Mouse (Mus musculus) kidney, postnatal 0 days (tissue): Measurements from ENCODE around the gene Ccdc61. TPM values are rescaled to one million over a fixed set of nuclear protein-coding genes. Genes with fewer than 3 reads are reported as not detected.
"Not testable (repeated sequence)": the region's sequence is repeated elsewhere in the genome, so short reads cannot be mapped to it uniquely, and the experiment has no call there.

Experiments
- ATAC-seq: fragments of 200-750 bp; cut with Nextera tagmentation; replicated peaks from 2 replicates; pipeline ENCODE4 v1.8.0; 2017; ENCODE audit warnings: low read depth, moderate number of reproducible peaks, moderate TSS enrichment, moderate library complexity; ENCODE audit not compliant: low FRiP score
- DNase-seq: peaks from one replicate; pipeline ENCODE4 v3.0.0-alpha.2; 2016; ENCODE audit warnings: low spot score
- H3K27ac ChIP-seq: fragments of 300-500 bp; sonication (generic); 2 replicates; pipeline ENCODE4 v1.5.1; 2014; ENCODE audit warnings: mild to moderate bottlenecking
- H3K27me3 ChIP-seq: fragments of 300-500 bp; sonication (generic); 2 replicates; pipeline ENCODE4 v1.6.1; 2014; ENCODE audit warnings: low read length, mixed read lengths; ENCODE audit not compliant: insufficient read depth
- H3K36me3 ChIP-seq: fragments of 300-500 bp; sonication (generic); 2 replicates; pipeline ENCODE4 v1.6.1; 2014; ENCODE audit warnings: low read length, mixed read lengths; ENCODE audit not compliant: insufficient read depth
- H3K4me1 ChIP-seq: fragments of 300-500 bp; sonication (generic); replicated peaks from 2 replicates; pipeline ENCODE4 v1.6.1; 2014; ENCODE audit warnings: antibody characterized with exemption, low read length, mixed read lengths; ENCODE audit not compliant: insufficient read depth
- H3K4me2 ChIP-seq: fragments of 300-500 bp; sonication (generic); 2 replicates; pipeline ENCODE4 v1.6.1; 2014; ENCODE audit warnings: mild to moderate bottlenecking, low read length, moderate library complexity, mixed read lengths
- H3K4me3 ChIP-seq: fragments of 300-500 bp; sonication (generic); replicated peaks from 2 replicates; pipeline ENCODE4 v1.5.1; 2014; ENCODE audit warnings: low read depth, low read length
- H3K9ac ChIP-seq: fragments of 300-500 bp; sonication (generic); 2 replicates; pipeline ENCODE4 v1.6.1; 2014; ENCODE audit warnings: low read depth, low read length
- H3K9me3 ChIP-seq: fragments of 300-500 bp; sonication (generic); replicated peaks from 2 replicates; pipeline ENCODE4 v1.6.1; 2016; ENCODE audit warnings: low read length, inconsistent platforms, mixed read lengths
- CTCF ChIP-seq: IDR thresholded peaks from 2 replicates; pipeline ENCODE4 v1.5.1; 2016; ENCODE audit warnings: antibody characterized with exemption, low read depth, mild to moderate bottlenecking, moderate library complexity
- WGBS: fragments of 180-500 bp; shearing (Covaris S2); extraction: QIAGEN DNeasy Blood & Tissue Kit; methylation state at CpG from one replicate; pipeline ENCODE4 v1.1.7; 2014; 5-methylcytosine and 5-hydroxymethylcytosine counted together
- polyA plus RNA-seq: library from polyadenylated mRNA; unstranded; fragments of >200 nt; fragmentation: Nextera tagmentation; extraction: Ambion mirVana; gene quantifications from 2 replicates; pipeline ENCODE4 v1.2.1, GENCODE M21; 2015

Gene Ccdc61
- polyA plus RNA-seq, 1 experiment from 2014 or later: 26.3 TPM

DNA sequence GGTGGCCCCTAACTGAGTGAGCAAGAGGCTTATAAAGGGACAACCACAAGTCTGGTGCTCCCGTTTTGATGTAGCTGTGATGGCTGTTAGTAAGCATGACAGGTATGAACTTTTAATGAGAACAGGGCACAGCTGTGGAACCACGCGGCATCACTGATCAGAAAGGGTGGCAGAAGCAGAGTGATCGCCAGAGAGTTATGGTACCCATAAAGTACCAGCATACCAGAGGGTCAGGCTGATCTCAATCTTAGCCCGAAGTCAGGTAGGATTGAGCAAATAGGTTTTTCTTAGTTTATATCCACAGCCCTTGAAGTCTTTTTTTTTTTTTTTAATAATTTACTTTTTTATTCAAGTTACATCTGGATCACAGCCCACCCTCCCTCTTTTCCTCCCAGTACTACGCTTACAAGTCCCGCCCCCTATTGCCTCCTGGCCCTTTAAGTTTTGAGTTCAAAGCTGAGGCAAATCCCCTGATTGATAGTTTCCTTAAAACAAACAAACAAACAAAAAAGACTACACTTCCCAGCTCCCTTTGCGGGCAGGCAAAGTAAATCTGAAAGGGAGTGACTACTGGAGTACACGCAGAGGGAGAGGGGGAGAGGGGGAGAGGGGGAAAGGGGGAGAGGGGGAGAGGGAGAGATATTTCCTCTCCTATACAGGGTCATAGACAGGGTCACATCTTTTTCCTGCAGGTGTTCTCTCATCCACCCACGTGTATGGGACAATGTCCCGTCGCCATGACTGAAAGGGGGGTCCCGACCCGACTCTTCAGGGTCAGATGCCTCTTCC lies 38.0 kb downstream of the Ccdc61 start:
- peak overlapping the region; percentile 73 for H3K4me2 ChIP-seq
- H3K27me3 ChIP-seq: no peaks in the 10 kb centered on the region; the same call in 1 of the 2 replicates
- H3K36me3 ChIP-seq: no peaks in the 10 kb centered on the region
- WGBS: 19% methylated on average over 13 of the region's 14 CpGs
- ATAC-seq (peak; percentile 20; the same call in 1 of the 2 replicates), DNase-seq (peak; percentile 65)
- H3K4me1 ChIP-seq: no peaks in the 10 kb centered on the region
- no peak for TF ChIP-seq CTCF
- H3K27ac ChIP-seq: no peak overlapping the region
- H3K9ac ChIP-seq: peak overlapping the region; percentile 19; the same call in 1 of the 2 replicates
- H3K9me3 ChIP-seq: no peaks in the 10 kb centered on the region
- peak overlapping the region; percentile 35 for H3K4me3 ChIP-seq

DNA sequence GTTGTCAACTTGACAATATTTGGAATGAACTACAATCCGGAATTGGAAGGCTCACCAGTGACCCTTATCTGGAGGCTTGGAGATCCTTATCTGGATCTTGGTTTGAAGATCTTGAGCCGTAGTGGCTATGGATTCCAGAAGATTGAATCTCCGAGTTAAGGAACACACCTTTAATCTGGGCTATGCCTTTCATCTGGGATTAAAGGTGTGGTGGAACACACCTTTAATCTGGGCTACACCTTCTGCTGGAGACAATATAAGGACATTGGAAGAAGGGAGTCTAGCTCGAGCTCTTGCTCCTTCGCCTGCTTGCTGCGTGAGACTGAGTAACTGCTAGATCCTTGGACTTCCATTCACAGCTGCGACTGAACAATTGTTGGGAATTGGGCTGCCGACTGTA lies 39.2 kb downstream of the Ccdc61 start, which contains the start of gene Pglyrp1:
Gene Pglyrp1 (plus strand): TSS at position 301 of the 400 bp plus-strand sequence.
- not testable (repeated sequence) for H3K4me3 ChIP-seq, H3K36me3 ChIP-seq, H3K27me3 ChIP-seq, H3K27ac ChIP-seq, ATAC-seq, H3K4me1 ChIP-seq, H3K9ac ChIP-seq, H3K4me2 ChIP-seq, H3K9me3 ChIP-seq, DNase-seq
- WGBS: no CpG with 5 or more reads among the region's 8 CpGs

DNA sequence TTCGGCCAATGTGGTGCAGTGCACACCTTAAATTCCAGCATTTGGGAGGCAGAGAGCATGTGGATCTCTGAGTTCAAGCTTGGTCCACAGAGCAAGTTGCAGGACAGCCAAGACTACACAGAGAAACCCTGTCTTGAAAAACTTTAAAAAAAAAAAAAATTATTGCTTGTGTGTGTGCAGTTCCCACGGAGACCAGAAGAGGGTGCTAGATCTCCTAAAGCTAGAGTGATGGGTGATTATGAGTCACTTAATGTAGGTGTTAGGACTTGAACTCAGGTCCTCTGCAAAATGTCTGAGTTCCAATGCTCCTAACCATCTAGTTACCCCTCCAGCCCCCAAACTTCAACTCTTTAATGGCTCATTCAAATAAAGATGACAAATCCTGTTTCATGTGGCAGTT lies 41.7 kb downstream of the Ccdc61 start:
- ATAC-seq (no peak), DNase-seq (no peak)
- H3K9me3 ChIP-seq: no peaks in the 10 kb centered on the region
- no peaks in the 10 kb centered on the region; the same call in 1 of the 2 replicates for H3K27me3 ChIP-seq
- 90% methylated on average over 2 of the region's 2 CpGs for WGBS
- no peak overlapping the region for H3K9ac ChIP-seq
- no peaks in the 10 kb centered on the region for H3K36me3 ChIP-seq
- peak; percentile 23; the same call in 1 of the 2 replicates for TF ChIP-seq CTCF
- H3K27ac ChIP-seq: no peak overlapping the region
- no peak overlapping the region for H3K4me3 ChIP-seq
- no peaks in the 10 kb centered on the region for H3K4me1 ChIP-seq
- H3K4me2 ChIP-seq: no peak overlapping the region

DNA sequence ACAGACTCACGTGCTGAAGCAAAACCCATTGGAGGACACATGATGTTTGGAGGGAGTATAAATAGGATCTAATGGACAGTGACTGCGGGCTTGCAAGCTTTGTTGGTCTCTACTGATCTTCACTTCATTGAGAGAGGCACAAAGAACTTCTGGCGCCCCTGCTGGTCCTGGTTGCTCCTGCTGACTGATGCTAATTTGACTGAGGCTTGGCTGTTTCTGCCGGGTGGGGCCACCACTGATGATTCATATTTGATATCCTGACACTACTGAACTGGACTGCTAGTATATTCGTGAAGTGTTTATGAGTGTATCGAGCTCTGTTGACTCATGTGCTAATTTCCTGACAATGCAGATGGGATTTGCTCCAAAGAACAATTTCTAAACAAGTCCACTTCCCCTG lies 47.4 kb downstream of the Ccdc61 start:
- 79% methylated on average over 6 of the region's 6 CpGs for WGBS
- no peaks in the 10 kb centered on the region for H3K36me3 ChIP-seq
- H3K4me1 ChIP-seq: 0 out of 2 replicates have a peak, but pooled peaks cover 6% of the 10 kb centered on the region
- H3K4me3 ChIP-seq: no peak overlapping the region
- no peak for TF ChIP-seq CTCF
- H3K9me3 ChIP-seq: no peaks in the 10 kb centered on the region
- DNase-seq (no peak), ATAC-seq (no peak)
- H3K9ac ChIP-seq: no peak overlapping the region
- no peak overlapping the region for H3K27ac ChIP-seq
- H3K4me2 ChIP-seq: no peak overlapping the region
- no peaks in the 10 kb centered on the region for H3K27me3 ChIP-seq

DNA sequence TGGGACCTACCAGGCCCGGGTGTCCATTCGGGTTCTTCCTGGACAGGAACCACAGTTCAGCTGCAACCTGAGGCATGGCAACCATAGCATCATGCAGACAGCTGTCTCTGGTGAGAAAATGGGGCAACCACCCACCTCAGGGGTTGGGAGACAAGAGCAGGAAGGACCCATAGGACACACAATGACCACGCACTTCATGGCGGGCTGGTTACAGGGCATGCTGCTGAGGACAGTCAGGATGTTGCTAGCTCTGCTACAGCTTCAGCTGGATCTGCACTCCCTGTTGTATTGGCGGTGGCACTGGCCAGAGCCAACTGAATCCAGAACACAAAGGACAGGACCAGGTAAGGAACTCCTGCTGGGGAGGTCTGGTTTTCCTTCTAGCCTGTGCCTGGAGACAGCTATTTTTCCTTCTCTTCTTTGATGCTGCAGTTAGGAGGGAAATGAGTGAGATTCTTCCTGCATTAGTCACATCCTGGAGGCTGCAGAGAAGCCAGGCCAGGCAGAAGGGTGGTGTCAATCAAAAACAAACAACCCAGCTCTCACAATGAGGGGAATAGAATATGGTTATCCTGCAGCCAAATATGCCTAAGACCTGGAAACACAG lies 51.8 kb downstream of the Ccdc61 start:
- no peak for TF ChIP-seq CTCF

DNA sequence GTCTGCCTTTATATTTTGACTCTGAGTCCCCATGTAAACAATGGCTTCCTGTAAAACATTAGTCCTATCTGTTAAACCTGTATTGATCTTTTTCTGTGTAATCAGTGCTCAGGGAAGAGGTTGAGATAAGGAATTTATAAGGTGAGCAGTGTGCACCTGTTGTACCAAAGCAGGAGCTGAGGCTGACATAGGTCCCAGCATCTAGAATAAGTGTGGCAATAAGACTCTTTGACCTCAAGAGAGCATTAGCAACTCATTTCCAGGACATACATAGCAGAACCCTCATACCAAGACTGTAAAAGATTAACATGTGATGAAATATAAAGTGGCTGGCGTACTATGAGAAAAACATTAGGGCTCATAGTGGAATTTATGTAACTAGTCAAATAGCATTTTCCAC lies 61.8 kb downstream of the Ccdc61 start:
- Histone ChIP-seq H3K9me3 (no peaks in the 10 kb centered on the region), H3K9ac (no peak overlapping the region), H3K4me2 (no peak overlapping the region), H3K4me3 (no peak overlapping the region), H3K27ac (no peak overlapping the region), H3K36me3 (no peaks in the 10 kb centered on the region), H3K4me1 (no peaks in the 10 kb centered on the region), H3K27me3 (no peaks in the 10 kb centered on the region)
- ATAC-seq (no peak), DNase-seq (no peak)
- TF ChIP-seq CTCF: no peak
- WGBS: 76% methylated on average over 1 of the region's 1 CpGs

More for the DNA sequence above, 51.8 kb downstream of the Ccdc61 start:
- no peak overlapping the region for H3K4me2 ChIP-seq
- no peaks in the 10 kb centered on the region for H3K27me3 ChIP-seq
- 0 out of 2 replicates have a peak overlapping the region, but pooled peaks have one; percentile 19 for H3K27ac ChIP-seq
- peak; percentile 64 for DNase-seq
- H3K9me3 ChIP-seq: no peaks in the 10 kb centered on the region
- H3K36me3 ChIP-seq: no peaks in the 10 kb centered on the region
- 0 out of 2 replicates have a peak, but pooled peaks cover 6% of the 10 kb centered on the region for H3K4me1 ChIP-seq
- no peak for ATAC-seq
- H3K4me3 ChIP-seq: no peak overlapping the region
- 75% methylated on average over 5 of the region's 5 CpGs for WGBS
- no peak overlapping the region for H3K9ac ChIP-seq
